Mouse (Mus musculus): Measurements from ENCODE around the gene Mybphl.

GRCm38 (mm10) chr3:108411026-108411753 is 46.5 kb downstream of the Mybphl start:
- TF ChIP-seq CTCF (IDR thresholded peaks at IDR 0.05), result no peak
- TF ChIP-seq EP300 (IDR thresholded peaks at IDR 0.05), result no peak

Measured in lung, postnatal 0 days (tissue).